Mouse (Mus musculus) thymus, adult 2 months (tissue): ENCODE measurements around the gene Srrm3.

Source experiments
- CTCF ChIP-seq: fragments of 200-500 bp; IDR thresholded peaks from 2 replicates; pipeline ENCODE4 v1.5.1; 2012; ENCODE audit warnings: mild to moderate bottlenecking, control low read depth, low read length, moderate library complexity, borderline replicate concordance; ENCODE audit not compliant: control insufficient read depth, poor library complexity, insufficient read depth; ENCODE audit errors: extremely low read depth
- POLR2A ChIP-seq: fragments of 200-500 bp; IDR thresholded peaks from 2 replicates; pipeline ENCODE4 v1.6.1; 2012; ENCODE audit warnings: mild to moderate bottlenecking, low read length, control low read depth, moderate library complexity; ENCODE audit not compliant: control insufficient read depth, poor library complexity, insufficient read depth; ENCODE audit errors: extremely low read depth

DNA sequence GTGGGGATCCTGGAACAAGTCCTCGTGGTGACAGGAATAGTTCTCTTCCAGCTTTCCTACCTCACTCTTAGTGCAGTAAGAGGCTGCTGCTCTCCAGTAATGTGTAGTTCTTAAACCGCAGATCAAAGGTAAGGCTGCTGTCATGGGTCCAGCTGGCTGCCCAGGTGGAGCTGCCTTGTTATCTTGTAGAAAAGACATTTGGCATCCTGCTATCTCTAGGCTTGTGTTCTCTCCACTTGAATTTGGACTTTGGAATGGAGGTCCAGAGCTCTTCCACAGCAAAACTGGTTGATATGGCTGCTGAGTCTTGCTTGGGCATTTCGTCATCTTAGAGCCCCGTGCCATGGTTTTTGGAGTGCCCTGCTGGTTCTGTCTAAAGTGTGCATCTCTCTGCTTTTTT is 23.8 kb upstream of the Srrm3 start:
- TF ChIP-seq CTCF (no peak), POLR2A (no peak)
